Mouse (Mus musculus): Measurements from ENCODE around the gene Nxn.

The Nxn gene

DNA sequence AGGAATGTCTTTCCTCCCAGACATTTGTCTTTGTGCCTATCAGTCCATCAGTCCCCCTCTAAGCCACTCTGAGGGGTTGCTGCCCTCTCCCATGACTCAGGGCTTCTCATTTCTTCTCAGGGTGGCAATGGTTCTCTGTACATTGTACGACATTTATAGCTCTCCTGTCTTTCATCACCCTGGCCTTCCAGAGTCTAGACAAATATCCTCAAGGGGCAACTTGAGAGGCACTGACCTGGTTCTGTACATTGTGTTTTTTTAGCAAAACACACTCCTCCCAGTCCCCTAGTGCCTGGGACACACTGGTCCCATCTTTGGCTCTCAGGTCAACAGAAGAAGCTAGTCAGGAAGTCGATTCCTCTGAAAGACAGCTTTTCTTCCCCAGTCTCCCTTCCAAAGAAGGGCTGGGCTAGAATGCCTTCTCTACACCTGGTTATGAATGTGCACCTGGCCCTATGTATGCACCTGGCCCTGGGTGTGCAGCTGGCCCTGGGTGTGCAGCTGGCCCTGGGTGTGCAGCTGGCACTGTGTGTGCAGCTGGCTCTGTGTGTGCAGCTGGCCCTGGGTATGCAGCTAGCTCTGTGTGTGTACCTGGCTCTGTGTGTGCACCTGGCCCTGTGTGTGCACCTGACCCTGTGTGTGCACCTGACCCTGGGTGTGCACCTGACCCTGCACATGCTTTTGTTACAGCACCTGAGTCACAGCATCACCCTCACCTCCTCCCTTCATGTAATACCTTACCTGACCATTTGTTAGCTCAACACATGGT, 70.2 kb downstream of the Nxn start:
- DNase-seq (ENCODE audit: low spot score), result no peak

GRCm38 (mm10) chr11:76328084-76328483, 70.9 kb downstream of the Nxn start:
- DNase-seq (ENCODE audit: low spot score), result no peak

GRCm38 (mm10) chr11:76326672-76327071, 72.3 kb downstream of the Nxn start:
- DNase-seq (ENCODE audit: low spot score), result no peak

DNA sequence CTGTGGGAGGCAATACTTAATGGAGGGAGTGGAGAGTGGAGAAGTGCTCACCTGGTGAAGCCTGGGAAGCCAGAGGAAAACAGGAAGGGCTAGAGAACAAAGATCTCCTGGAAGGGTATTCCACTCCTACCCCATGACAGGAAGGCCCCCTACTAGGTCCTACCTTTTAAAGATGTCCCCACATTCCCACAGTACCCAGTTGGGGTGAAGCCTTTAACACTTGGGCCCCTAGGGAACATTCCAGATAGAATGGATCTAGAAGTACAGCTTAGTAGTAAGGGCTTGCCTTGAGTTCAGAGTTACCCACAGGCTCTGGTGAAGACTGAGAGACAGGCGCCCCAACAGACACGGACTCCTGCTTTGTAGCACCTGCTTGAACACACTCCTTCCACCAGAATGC, 72.9 kb downstream of the Nxn start:
- no peak for DNase-seq (ENCODE audit: low spot score)

DNA sequence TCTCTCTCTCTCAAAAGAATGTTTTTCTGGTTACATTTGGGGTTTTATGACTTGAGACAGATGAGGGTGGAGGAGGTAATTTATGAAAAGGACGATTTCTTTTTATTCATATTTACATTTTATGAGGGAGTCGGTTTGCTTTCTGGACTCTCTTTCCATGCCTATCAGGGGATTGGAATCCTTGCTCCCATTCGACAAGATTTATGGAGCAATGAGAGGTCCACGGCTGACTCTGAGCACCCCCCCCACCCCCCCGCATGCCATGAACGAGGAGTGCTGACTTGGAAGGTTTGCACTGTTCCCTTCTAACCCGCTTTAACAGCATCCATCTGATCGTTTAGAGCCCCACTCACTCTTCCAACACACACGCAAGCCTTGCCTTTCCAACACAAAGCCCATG, 74.1 kb downstream of the Nxn start:
- no peak for DNase-seq (ENCODE audit: low spot score)

DNA sequence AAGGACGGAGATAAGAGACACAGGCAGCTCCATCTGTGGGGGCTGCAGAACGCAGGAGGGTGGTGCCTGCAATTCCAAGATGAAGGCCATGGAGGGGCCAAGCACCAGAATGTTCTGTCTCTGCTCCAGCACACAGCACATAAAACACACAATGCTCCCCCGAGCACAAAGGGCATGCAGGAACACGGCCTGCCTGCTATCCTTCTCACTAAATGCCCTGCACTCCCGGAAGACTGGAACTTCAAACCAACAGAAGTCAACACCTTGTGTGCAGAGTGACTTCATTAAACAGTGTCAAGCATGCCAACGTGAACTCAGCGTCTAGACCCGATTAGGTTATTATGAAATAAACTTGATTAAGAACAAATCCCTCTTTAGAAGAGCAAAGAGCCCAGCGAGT, 74.7 kb downstream of the Nxn start:
- DNase-seq (ENCODE audit: low spot score), result no peak

- no peak for DNase-seq (ENCODE audit: low spot score)
Observed at GRCm38 (mm10) chr11:76322939-76323338, 76.0 kb downstream of the Nxn start.

- no peak for DNase-seq (ENCODE audit: low spot score)
Observed at GRCm38 (mm10) chr11:76322081-76322480, 76.9 kb downstream of the Nxn start.

DNA sequence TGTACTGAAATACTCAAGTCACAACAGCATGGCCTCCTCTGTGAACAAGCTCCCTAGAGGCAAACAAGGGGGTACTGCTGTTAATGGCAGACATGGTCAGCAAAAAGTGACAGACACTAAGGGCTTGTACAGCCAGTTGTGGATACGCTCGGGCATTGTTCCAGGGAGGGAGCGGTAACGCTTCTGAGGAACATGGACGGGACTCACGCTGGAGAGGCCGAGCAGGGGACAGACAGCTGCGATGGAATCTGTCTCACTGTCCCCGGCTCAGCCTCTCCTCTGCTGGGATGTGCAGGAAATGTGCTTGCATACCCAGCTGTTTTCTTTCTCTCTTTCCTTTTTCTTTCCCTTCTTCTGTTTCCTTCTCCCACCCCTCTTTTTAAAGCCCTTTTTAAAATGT, 78.5 kb downstream of the Nxn start:
- no peak for DNase-seq (ENCODE audit: low spot score)

GRCm38 (mm10) chr11:76319714-76320435, 79.1 kb downstream of the Nxn start:
- DNase-seq (ENCODE audit: low spot score), result no peak

- DNase-seq (ENCODE audit: low spot score), result no peak
Observed at GRCm38 (mm10) chr11:76317904-76318303, 81.0 kb downstream of the Nxn start.

DNA sequence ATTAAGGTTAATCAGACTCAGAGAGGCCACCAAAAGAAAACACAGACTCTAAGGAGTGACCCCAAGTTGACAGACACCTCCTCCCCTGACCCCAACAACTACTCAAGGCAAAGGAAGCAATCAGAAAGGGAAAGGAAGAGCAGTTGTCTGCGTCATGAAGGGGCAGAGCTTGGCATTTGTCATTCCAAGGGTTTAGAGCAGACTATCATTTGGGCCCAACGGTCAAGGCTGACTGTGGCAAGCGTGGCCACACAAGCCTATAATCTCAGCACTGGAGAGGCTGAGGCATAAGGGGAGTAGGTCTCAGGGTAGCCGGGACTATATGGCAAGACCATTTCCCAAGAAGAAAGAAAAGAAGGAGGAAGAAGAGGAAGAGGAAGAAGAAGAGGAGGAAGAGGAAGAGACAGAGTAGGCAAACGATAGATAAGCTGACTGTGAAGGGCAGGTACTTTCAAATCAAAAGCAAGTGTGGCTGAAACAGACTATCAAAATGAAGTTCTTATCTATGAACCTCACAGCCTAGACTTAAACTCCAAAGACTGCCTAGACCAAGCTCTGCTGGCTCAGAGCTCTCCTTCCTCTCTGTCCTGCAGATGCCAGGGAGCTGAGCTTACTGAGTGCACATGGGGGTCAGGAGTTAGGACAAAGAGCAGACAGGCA, 83.0 kb downstream of the Nxn start:
- DNase-seq (ENCODE audit: low spot score), result no peak

DNA sequence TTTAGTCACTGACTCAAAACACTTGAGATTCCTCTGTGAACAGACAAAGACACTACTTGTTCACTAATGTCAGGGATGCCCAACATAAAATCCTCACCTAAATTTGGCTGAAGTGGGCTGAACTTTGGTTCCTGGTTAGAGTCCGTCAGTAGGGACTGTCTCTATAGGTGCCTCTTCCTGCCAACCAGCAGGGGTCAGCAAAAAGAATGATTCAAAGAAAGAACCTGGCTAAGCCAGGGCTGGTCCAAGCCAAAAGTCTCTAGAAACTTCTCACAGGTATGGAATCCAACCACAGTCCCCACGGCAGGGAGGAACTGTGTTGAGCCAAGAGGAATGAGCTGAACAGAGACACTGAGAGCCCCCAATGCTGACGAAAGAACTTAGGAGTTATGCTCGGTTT, 84.2 kb downstream of the Nxn start:
- DNase-seq (ENCODE audit: low spot score), result no peak

DNA sequence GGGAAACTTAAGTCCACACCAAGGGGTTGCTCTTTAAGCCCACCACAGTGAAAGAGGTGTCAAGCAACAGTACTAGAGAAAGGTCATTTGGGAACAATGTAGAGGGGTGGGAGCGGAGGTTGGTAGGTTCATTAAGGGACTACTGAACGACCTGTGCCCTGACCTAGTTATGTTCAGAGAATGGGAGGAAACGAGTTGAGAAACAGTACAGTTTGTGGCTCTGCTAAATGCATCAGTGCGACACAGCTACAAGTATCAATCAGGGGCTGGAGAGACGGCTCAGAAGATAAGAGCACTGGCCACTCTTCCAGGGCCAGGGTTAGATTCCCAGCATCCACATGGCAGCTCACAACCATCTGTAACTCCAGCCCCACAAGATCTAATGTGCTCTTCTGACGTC, 84.8 kb downstream of the Nxn start:
- no peak for DNase-seq (ENCODE audit: low spot score)

DNA sequence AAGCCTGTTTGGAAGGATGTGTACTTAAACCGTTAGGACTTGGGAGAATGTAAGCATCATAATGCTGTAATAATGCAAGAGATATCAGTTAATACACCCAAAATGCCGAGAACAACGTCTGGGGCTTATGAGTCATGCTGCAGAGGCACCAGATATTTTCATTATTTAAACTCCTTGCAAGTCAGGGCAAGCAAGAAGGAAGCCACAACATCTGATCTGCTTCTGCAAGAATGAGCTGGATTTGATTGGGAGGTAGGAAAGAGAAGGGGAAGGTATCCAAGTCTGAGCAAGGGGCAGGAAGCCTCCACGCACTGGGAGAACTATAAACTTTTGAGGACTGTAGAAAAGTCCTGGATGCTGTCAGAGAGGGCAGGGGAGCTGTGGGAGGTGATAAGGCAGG, 86.1 kb downstream of the Nxn start:
- DNase-seq (ENCODE audit: low spot score), result no peak

DNA sequence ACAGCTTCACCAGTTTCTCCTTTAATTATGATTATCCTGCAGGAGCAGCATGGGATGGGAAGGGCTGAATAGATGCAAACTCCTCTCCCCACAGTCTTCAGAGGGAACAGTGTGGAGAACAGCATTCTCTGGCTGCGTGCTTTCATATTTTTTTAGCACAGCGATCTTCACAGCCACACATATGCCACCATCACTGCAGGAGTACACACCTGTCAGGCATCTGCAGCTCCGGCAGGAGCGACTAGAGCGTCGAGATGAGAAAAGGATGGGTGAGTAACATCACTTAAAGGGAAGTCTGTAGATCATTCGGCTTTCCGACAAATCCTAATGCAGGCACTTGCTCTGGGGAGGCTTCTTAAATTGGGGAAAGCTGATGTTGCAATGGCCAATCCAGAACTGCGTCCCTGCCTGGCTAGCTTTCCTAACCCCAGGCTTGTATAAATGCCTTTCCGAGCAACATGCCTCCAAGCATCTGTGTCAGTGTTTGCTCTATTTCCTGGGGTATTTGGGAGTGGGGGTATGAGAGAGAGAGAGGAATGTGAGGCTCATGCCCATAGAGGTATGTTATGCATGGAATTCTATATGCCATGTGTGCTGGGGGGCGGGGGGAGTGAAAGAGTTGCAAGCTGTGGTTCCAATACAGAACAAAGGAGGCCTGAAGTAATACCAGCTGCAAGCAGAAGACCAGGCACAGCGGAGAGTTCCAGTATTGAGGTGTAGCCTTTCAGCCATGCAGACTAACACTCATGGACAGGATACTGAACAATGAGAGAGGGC, 87.5 kb downstream of the Nxn start:
- no peak for DNase-seq (ENCODE audit: low spot score)

- no peak for DNase-seq (ENCODE audit: low spot score)
Observed at GRCm38 (mm10) chr11:76309868-76310267, 89.1 kb downstream of the Nxn start.

DNA sequence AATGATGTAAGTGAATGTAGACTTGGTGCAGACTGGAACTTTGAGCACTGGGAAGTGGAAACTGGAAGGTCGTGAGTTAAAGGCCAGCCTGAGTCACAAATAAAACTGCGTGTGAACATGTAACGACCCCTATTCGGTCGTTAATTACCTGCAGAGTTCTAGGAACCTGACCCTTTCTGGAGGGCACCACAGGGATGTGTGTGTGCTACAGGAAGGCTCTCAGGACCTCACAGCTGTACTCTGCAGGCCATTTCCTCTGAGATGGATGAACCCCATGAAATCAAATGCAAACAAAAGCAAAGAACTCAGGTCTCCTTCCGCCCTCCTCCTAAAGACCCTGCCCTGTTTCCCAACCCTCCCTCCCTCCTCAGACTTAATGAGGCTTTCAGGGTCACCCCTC, 89.9 kb downstream of the Nxn start:
- no peak for DNase-seq (ENCODE audit: low spot score)

DNA sequence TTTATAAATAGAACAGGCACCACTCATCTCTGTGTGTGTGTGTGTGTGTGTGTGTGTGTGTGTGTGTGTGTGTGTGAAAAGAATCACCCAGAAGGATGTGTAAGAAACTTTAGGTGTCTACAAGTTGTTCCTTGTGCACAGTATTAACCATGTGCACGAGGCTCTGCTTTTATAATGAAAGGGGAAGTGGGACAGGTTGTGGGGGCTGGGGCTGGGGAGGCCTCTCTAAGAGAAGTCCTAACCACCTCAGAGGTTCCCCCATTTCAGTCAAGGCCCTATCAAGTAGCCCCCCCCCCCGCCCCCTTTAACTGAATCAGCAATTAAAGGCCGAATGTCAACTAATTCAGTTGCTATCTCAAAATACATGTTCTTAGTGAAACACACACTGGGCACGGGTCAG, 92.2 kb downstream of the Nxn start:
- DNase-seq (ENCODE audit: low spot score), result no peak

- DNase-seq (ENCODE audit: low spot score), result no peak
Observed at GRCm38 (mm10) chr11:76305571-76305970, 93.4 kb downstream of the Nxn start.

DNA sequence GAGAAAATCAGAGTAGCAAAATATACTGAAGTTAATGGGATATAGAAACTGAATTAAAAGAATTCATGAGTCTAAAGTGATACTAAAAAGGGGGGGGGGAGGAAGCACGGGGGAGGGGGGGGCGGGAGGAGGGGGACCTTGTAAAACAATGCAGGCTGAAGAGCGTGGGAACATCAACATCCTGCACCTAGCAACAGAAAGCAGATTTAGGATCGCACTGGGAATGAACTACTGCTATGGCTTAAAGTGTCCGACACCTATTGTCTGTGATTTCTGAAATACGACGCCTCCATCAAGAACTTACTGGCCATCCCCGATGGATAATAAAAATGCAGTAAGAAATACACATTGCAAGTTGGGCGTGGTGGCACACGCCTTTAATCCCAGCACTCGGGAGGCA, 95.6 kb downstream of the Nxn start:
- no peak for DNase-seq (ENCODE audit: low spot score)

GRCm38 (mm10) chr11:76300862-76301261, 98.1 kb downstream of the Nxn start:
- no peak for DNase-seq (ENCODE audit: low spot score)
